Mouse (Mus musculus) ovary, postnatal 36 days (tissue): Measurements from ENCODE around the gene Fam199x.

Experiments used
- DNase-seq: peaks from one replicate; pipeline ENCODE4 v3.0.0; 2022; ENCODE audit warnings: low spot score, mixed read lengths

The Fam199x gene

DNA sequence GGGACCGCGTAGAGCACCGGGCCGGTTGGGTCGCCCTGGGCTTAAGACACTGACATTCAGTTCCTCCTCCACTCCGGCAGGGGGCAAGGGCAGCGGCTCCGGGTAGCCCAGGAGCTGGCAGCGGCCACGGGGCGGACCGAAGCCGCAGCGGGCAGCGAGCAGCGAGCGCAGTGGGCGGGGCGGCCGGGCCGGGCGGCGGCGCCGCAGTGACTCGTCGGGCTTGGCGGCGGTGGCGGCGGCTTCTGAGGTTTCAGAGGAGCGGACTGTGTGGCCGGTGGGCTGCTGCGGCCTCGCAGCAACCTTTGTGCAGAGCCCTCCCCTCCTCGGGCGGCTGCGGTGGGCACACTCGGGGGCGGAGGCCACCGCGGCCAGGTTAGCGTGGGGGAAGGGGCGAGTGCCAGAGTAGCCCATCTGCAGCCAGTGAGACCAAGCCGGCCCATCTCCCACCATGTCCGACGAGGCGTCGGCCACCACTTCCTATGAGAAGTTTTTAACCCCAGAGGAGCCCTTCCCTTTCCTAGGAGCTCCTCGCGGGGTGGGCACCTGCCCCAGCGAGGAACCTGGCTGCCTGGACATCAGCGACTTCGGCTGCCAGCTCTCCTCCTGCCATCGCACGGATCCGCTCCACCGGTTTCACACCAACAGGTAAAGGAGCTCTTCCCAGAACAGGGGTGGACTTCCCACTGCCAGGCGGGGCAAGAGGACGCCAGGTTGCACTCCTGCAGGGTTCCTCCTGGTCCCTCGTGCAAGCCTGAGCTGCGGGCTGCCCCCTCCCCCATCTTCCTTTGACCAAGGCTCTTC lies at the start of gene Fam199x:
Gene Fam199x, plus strand, starts transcription at position 170 of the 801 bp plus-strand sequence.
- peak; percentile 77 for DNase-seq

DNA sequence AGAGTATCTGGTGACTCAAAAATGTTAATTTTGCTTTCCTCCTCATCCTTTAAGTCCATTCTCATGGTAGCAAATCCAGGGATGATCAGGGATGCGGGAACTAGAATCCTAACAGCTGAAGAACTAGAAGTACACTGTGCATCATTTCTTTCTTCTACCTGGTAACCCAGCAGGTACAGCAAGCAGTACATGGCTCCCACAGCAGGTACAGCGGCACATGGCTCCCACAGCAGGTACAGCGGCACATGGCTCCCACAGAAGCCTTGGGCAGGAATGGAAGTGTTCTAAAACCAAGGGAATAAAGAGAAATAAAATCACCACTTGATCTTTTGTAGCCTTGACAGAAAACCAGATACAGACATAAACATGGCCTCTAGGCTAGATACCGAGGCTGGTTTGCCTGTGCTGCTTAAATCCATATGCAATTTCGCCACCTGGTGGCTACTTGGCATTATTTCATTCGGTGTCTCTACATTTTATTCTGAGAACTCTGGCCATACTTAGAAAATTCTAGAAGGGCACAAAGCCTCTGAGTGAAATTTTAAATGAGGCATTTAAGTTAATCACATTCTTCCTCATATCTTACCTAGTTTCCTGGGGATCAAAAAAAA lies 34.2 kb upstream of the Fam199x start:
- no peak for DNase-seq

DNA sequence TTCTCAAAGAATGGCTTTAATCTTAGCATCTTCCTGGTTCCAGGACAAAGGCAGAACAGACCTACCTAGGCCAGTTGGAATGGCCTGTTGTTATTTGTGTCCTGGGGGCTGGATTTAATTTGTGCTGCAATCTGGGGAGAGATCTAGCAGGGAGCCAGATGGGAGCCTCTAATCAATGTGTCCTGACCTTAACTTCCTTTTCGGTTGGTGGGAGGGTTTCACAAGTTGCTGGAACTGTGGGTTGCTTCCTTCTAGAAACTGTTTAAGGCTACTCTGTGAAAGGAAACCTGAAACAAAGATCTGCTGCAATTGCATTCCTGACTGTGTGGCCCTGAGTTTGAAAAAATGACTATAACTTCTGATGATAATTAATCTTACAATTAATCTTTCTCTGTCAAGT lies 31.7 kb upstream of the Fam199x start:
- DNase-seq: no peak

GRCm38 (mm10) chrX:137019310-137019709 lies 30.1 kb upstream of the Fam199x start:
- peak; percentile 35 for DNase-seq

GRCm38 (mm10) chrX:137030916-137031315 lies 18.5 kb upstream of the Fam199x start:
- no peak for DNase-seq

GRCm38 (mm10) chrX:137031726-137032125 lies 17.7 kb upstream of the Fam199x start:
- DNase-seq: no peak

DNA sequence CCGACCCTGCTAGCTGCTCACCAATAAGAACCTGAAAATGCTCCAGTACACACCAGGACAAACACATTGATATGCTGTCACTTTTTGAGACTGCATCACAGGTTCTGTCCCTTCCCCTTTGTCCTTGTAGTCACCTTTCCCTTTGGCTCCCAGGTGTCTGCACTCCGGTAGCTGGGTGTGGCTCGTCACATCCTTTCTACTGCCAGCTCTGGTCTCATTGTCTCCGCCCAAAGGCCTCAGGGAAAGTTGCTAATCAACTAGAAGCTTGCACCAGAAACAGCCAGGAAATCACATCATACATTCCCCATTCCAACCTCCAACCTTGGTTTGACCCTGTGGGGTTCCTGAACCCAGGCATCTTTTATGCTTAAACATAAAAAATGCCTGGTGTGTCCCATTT lies 15.1 kb upstream of the Fam199x start:
- no peak for DNase-seq

- DNase-seq: no peak
Measured at GRCm38 (mm10) chrX:137037470-137037999, 11.9 kb upstream of the Fam199x start.

DNA sequence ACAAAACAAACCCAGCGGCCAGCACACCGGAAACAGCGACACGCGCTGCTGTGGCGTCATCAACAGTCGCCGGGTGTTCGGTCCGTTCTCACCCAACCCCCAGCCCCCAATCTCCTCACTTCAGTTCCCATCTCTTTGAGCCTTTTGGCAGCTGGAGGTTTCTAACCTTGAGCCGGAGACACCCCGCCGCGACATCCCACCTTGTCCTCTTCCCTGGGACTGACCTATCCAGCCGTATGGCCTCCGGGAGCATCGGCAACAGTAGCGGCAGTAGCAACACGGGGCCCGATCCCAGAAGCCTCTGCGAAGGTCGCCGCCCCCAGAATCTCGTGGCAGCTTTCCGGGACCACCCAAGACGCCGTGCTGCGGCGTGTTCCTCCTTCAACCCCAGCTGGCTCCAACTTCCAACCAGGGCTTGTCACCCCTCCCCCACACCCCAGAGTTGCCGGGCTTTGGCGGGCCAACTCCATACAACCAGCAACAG lies 11.4 kb upstream of the Fam199x start, which contains the start of gene Slc25a53:
Gene Slc25a53, minus strand, starts transcription at position 303 of the 484 bp plus-strand sequence.
- peak; percentile 83 for DNase-seq

- no peak for DNase-seq
Measured at GRCm38 (mm10) chrX:137038502-137038901, 10.9 kb upstream of the Fam199x start.

GRCm38 (mm10) chrX:137049060-137049424 lies 352 bp upstream of the Fam199x start:
- DNase-seq: no peak

DNA sequence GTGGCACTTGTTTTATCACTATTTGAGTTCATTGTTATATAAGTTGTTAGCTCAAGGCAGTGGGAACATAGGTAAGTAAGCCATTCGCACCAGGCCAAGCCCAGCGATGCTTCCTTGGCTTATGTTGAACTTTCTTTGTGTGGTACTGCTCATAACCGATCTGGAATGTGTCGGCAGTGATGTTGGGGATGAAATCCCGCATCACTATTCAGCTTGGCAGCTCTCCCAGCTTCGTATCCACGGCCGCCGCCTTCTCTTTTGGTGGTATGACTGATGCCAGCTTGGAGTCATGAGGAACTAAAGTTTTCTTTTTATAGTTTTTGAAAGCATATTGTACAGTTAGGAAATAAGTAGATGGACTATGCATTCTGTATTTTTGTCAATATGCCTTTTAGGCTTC lies 13.8 kb downstream of the Fam199x start:
- DNase-seq: no peak

DNA sequence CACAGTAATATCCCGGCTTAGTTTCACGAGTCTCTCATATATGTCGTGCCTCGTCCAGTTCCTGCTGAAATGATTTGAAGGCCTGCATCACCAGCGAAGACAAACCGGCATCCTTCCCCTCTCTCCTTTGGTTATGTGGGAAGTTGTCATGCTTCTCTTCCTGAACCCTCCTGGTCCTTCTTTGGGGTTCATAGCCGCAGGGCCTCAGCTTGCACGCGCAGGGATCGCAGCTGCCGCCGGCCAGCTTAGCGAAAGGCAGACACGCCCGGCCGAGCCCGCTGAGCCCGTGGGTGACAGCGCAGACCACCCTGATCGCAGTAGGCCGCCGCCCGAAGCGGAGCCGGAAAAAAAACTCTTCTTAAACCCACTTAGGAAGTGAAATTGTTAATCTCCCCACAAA lies 55.1 kb downstream of the Fam199x start:
- DNase-seq: no peak

DNA sequence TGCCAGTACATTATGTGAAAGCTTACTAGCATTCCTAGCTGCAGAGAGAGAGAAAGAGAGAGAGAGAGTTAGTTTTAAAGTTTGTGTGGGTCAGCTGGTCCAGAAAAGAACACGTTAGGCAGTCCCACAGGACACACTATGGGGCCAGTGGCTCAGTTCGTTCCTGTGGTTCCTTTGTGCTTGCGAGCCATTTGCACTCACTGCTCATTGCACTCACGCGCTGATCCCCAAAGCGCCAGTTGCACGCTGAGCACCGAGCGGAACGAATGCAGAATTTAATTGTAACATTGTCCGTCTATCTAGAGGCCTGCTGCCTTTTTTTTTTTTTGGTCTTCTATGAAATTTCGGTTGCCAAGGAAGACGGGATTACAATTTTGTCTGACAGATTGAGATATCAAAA lies 57.1 kb downstream of the Fam199x start:
- DNase-seq: no peak

GRCm38 (mm10) chrX:137118097-137118746 lies 68.8 kb downstream of the Fam199x start:
- peak; percentile 45 for DNase-seq

GRCm38 (mm10) chrX:137119675-137120423 lies 70.5 kb downstream of the Fam199x start:
- DNase-seq: no peak

GRCm38 (mm10) chrX:137121718-137122117 lies 72.3 kb downstream of the Fam199x start, which contains the start of gene Esx1:
Gene Esx1, minus strand, starts transcription at chrX:137122083.
- DNase-seq: no peak

DNA sequence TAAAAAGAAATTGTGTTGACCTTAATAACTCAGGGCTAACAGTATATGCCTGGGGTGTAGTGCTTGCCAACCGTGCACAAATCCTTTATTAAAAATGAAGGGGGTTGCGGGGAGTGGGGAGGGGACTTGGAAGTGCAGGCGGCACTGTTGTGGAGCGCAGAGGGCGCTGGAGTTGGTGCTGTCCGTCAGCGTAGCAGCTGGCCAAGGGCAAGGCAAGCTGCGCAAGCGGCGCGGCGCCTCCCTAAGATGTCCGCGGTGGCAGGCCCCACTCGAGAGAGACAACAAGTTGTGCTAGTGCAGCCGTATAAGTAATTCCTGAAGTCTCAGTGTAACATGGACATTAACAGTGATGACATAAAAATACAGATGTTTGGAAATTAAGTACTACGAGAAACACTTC lies 78.1 kb downstream of the Fam199x start:
- no peak for DNase-seq
